Mouse (Mus musculus) regulatory T cell (primary cell): ENCODE data around the gene Fam81b.

Experiments
- in situ Hi-C: fragments of 300-600 bp; cut with MboI, MseI; formaldehyde crosslinking; loops from one replicate; pipeline ENCODE4 v1.15.1; 2025; ENCODE audit warnings: high pct_unique_total_duplicates

The Fam81b gene

DNA sequence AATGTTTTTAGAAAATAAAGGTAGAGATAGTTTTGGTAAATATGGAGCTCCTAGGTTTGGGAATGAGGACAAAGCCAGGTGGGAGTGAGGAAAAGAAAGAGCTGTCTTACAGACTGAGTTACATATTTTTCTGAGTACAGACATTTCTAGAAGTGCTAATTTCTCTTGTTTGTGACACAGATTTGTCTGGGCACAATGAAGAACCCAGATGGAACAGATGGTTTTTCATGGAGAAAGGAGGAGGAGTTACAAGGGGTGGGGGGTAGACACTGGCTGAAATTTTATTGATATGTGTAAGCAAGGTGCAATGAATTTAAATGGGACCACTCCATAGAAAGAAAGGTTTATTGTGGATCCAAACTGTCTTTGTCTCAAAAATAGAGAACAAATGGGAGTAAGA lies 109.9 kb downstream of the Fam81b start:
- in situ Hi-C loops, result no loop called here

- in situ Hi-C loops, result no loop called here
Measured at GRCm38 (mm10) chr13:76190273-76190672, 114.6 kb downstream of the Fam81b start.

DNA sequence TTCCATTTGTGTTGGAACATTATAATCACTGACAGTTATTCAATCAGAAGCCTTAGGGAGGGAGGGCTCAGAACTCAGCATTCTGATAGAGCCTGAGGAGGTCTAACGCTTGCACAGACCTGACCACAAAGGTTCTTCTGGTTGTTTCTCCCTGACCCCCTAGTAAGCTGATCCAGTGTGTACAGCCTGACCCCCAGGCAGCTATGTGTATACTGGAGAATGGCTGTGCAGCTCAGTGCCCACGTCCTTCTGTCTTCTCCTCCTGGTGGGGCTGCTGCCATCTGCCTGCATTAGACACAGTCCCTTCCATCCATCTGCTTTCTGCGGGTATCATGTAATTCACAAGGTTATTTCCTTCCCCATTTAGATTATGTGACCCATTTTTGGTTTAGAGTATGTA lies 115.7 kb downstream of the Fam81b start:
- in situ Hi-C loops, result no loop called here

DNA sequence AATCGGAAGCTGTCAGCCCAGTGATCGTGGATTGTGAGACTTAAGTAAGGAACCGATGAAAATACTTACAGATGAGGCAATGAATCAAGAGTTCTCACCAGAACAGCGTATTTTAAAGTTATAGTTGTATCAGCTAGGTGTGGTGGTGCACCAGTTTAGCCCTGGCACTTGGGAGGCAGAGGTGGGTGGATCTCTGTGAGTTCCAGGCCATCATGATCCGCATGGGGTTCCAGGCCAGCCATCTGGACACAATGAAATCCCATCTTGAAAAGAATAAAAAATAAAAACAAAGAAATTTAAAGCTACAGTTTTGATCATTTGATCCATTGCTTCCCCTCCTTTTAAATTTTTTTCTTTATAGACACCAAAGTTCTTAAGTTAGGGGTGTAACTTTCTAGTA lies 117.2 kb downstream of the Fam81b start:
- in situ Hi-C loops, result no loop called here

GRCm38 (mm10) chr13:76178700-76179099 lies 126.2 kb downstream of the Fam81b start:
- in situ Hi-C loops, result no loop called here

DNA sequence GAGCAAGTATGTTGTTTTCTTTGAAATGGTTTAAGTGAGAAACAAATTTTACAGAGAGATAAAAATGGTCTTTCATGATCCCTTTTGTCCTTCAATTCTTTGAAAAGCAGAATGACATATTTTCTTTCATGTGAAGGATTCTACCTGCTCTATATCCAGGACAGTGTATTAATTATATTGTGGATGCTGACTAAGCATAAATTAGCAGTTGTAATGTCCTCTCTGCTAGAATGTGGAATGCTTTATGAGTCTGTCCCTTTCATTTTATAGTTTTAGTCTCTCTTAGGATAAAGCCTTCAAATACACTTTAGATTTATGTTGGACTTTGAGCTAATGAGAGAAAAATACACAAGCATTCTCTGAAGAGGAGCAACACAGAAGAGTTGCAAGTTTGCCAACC lies 130.6 kb downstream of the Fam81b start:
- in situ Hi-C loops, result no loop called here

- in situ Hi-C loops, result no loop called here
Measured at GRCm38 (mm10) chr13:76160587-76160986, 144.3 kb downstream of the Fam81b start.

- in situ Hi-C loops, result no loop called here
Measured at GRCm38 (mm10) chr13:76157508-76157907, 147.4 kb downstream of the Fam81b start.

- in situ Hi-C loops, result no loop called here
Measured at GRCm38 (mm10) chr13:76157099-76157498, 147.8 kb downstream of the Fam81b start.
